8 mouse cellular contexts compared by ENCODE assay signal in the genomic region with DNA sequence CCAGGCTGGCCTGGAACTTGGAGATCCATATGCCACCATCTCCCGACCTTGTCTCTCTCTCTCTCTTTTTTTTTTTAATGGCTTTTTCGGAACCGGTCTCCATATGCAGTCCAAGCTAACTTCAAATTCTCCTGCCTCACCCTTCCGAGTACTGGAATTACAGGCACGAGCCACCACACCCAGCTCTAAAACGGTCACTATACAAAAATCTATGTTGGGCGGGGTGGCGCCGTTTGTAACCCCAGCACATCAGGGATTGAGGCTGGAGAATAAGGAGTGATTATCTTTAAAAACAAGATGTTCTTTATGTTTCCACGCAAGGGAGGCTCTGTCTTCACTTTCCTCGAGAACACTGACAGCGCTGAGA. TPM values are rescaled to one million over a fixed set of nuclear protein-coding genes. Genes with fewer than 3 reads are reported as not detected.
DNase-seq lines count a peak whose midpoint lies in the region; ATAC-seq and TF ChIP-seq lines count a peak whose summit lies in the region.

No protein-coding gene starts in this region.

- 0 out of 2 replicates have a peak, but pooled peaks have one; percentile 1 for ATAC-seq in forebrain, embryonic 16.5 days
- ATAC-seq in liver, postnatal 0 days = peak; percentile 27; the same call in 1 of the 2 replicates

- intact Hi-C loops in heart, postnatal 36 days (cut with DNase I) = loop anchor here (2.0 kb wide), 1 partner anchor 18 kb away; no protein-coding TSS in a partner anchor

- no peak for TF ChIP-seq CTCF in E14TG2a.4 (conservative IDR thresholded peaks at IDR 0.05; ENCODE audit: low read length)
- TF ChIP-seq CTCF in liver, postnatal 0 days (IDR thresholded peaks at IDR 0.05; ENCODE audit: low read depth) = no peak

- peak overlapping the region; percentile 80 for H3K4me3 ChIP-seq in heart, embryonic 10.5 days
- H3K4me3 ChIP-seq in E14TG2a.4 (replicated peaks; ENCODE audit: low read length) = peak overlapping the region; percentile 94
- H3K4me3 ChIP-seq in forebrain, embryonic 16.5 days (replicated peaks; ENCODE audit: low read length) = peak overlapping the region; percentile 89
- peak overlapping the region; percentile 91 for H3K4me3 ChIP-seq in liver, postnatal 0 days (ENCODE audit: low read depth, low read length)

- no peak for DNase-seq in heart, embryonic 10.5 days (ENCODE audit: low spot score)
- DNase-seq in heart, postnatal 36 days = no peak
- no peak for DNase-seq in liver, postnatal 0 days
- no peak for DNase-seq in cerebellum, adult 11 months
- no peak for DNase-seq in spleen, postnatal 36 days (ENCODE audit: low spot score in 2 of 2)
- no peak for DNase-seq in layer of hippocampus, postnatal 36 days

- H3K36me3 ChIP-seq in heart, embryonic 10.5 days = peaks cover 28% of the 10 kb centered on the region
- peaks cover 57% of the 10 kb centered on the region for H3K36me3 ChIP-seq in E14TG2a.4 (ENCODE audit: insufficient read depth, low read length)
- peaks cover 11% of the 10 kb centered on the region for H3K36me3 ChIP-seq in forebrain, embryonic 16.5 days (ENCODE audit: control insufficient read depth, insufficient read depth)
- peaks cover 13% of the 10 kb centered on the region for H3K36me3 ChIP-seq in liver, postnatal 0 days (replicated peaks; ENCODE audit: insufficient read depth, low read length)

- H3K9me3 ChIP-seq in heart, embryonic 10.5 days = no peaks in the 10 kb centered on the region
- no peaks in the 10 kb centered on the region for H3K9me3 ChIP-seq in E14TG2a.4 (ENCODE audit: low read length)
- no peaks in the 10 kb centered on the region for H3K9me3 ChIP-seq in forebrain, embryonic 16.5 days (ENCODE audit: control insufficient read depth, low read length)
- H3K9me3 ChIP-seq in liver, postnatal 0 days (ENCODE audit: low read length) = no peaks in the 10 kb centered on the region

- no peaks in the 10 kb centered on the region for H3K27me3 ChIP-seq in heart, embryonic 10.5 days (ENCODE audit: insufficient read depth, poor library complexity, severe bottlenecking)
- H3K27me3 ChIP-seq in E14TG2a.4 (ENCODE audit: insufficient read depth, low read length) = no peaks in the 10 kb centered on the region
- H3K27me3 ChIP-seq in forebrain, embryonic 16.5 days (replicated peaks; ENCODE audit: control insufficient read depth, insufficient read depth, low read length) = no peaks in the 10 kb centered on the region
- H3K27me3 ChIP-seq in liver, postnatal 0 days (ENCODE audit: insufficient read depth, low read length) = peaks cover 14% of the 10 kb centered on the region

- H3K27ac ChIP-seq in heart, embryonic 10.5 days = peak overlapping the region; percentile 96
- H3K27ac ChIP-seq in forebrain, embryonic 16.5 days (ENCODE audit: low read length) = peak overlapping the region; percentile 97
- no peak overlapping the region; the same call in 1 of the 2 replicates for H3K27ac ChIP-seq in liver, postnatal 0 days (ENCODE audit: low read depth)

- H3K4me1 ChIP-seq in heart, embryonic 10.5 days = peaks cover 27% of the 10 kb centered on the region
- H3K4me1 ChIP-seq in E14TG2a.4 (replicated peaks; ENCODE audit: low read depth, low read length) = peaks cover 84% of the 10 kb centered on the region
- H3K4me1 ChIP-seq in forebrain, embryonic 16.5 days (replicated peaks; ENCODE audit: control insufficient read depth, insufficient read depth, low read length) = peaks cover 17% of the 10 kb centered on the region
- peaks cover 25% of the 10 kb centered on the region for H3K4me1 ChIP-seq in liver, postnatal 0 days (ENCODE audit: insufficient read depth)

- H3K4me2 ChIP-seq in forebrain, embryonic 16.5 days (ENCODE audit: low read length) = peak overlapping the region; percentile 74
- peak overlapping the region; percentile 96 for H3K4me2 ChIP-seq in liver, postnatal 0 days (ENCODE audit: low read depth, low read length)

- TF ChIP-seq EP300 in liver, postnatal 0 days (IDR thresholded peaks at IDR 0.05; ENCODE audit: low read depth) = no peak

- peak overlapping the region; percentile 83 for H3K9ac ChIP-seq in forebrain, embryonic 16.5 days (replicated peaks; ENCODE audit: low read depth, low read length)
- H3K9ac ChIP-seq in liver, postnatal 0 days (replicated peaks) = peak overlapping the region; percentile 84

- 6% methylated on average over 12 of the region's 12 CpGs for WGBS in heart, embryonic 10.5 days
- WGBS in forebrain, embryonic 16.5 days = 7% methylated on average over 12 of the region's 12 CpGs
- 4% methylated on average over 12 of the region's 12 CpGs for WGBS in liver, postnatal 0 days (ENCODE audit: insufficient replicate concordance)

RNA-seq across cellular contexts. Expression of gene Nrm, which starts 0.3 kb away (rescaled TPM):
- polyA plus RNA-seq in heart, embryonic 10.5 days (2016; fragmentation: Nextera tagmentation; extraction: Ambion mirVana) = 56.5 and 58.3 TPM in 2 replicates
- total RNA-seq in heart, postnatal 36 days (2021) = 1 to 10 TPM; 2.3 to 2.4 TPM
- polyA plus RNA-seq in forebrain, embryonic 16.5 days (2015; fragmentation: Nextera tagmentation; extraction: Ambion mirVana) = 23.4 and 26.1 TPM in 2 replicates
- polyA plus RNA-seq in liver, postnatal 0 days (2015; fragmentation: Nextera tagmentation; extraction: Ambion mirVana) = 15.5 and 15.8 TPM in 2 replicates
- total RNA-seq in layer of hippocampus, postnatal 36 days (2021) = 1 to 10 TPM; 1.5 to 2.2 TPM

RNA-seq across cellular contexts. Expression of gene Ppp1r18, which starts 4.6 kb away (rescaled TPM):
- polyA plus RNA-seq in heart, embryonic 10.5 days (2016; fragmentation: Nextera tagmentation; extraction: Ambion mirVana) = 19.9 and 22.2 TPM in 2 replicates
- total RNA-seq in heart, postnatal 36 days (2021) = 10 to 100 TPM; 15.6 to 17.0 TPM
- polyA plus RNA-seq in forebrain, embryonic 16.5 days (2015; fragmentation: Nextera tagmentation; extraction: Ambion mirVana) = 24.9 and 25.7 TPM in 2 replicates
- 14.1 and 15.3 TPM in 2 replicates for polyA plus RNA-seq in liver, postnatal 0 days (2015; fragmentation: Nextera tagmentation; extraction: Ambion mirVana)
- total RNA-seq in layer of hippocampus, postnatal 36 days (2021) = 1 to 10 TPM; 7.4 to 9.5 TPM

RNA-seq across cellular contexts. Expression of gene Dhx16, which starts 18.8 kb away (rescaled TPM):
- 34.8 and 44.5 TPM in 2 replicates for polyA plus RNA-seq in heart, embryonic 10.5 days (2016; fragmentation: Nextera tagmentation; extraction: Ambion mirVana)
- 10 to 100 TPM; 19.2 to 22.2 TPM for total RNA-seq in heart, postnatal 36 days (2021)
- 40.4 and 42.2 TPM in 2 replicates for polyA plus RNA-seq in forebrain, embryonic 16.5 days (2015; fragmentation: Nextera tagmentation; extraction: Ambion mirVana)
- 14.3 and 15.6 TPM in 2 replicates for polyA plus RNA-seq in liver, postnatal 0 days (2015; fragmentation: Nextera tagmentation; extraction: Ambion mirVana)
- total RNA-seq in layer of hippocampus, postnatal 36 days (2021) = 10 to 100 TPM; 32.0 to 37.4 TPM

RNA-seq across cellular contexts. Expression of gene Mdc1, which starts 19.5 kb away (rescaled TPM):
- 25.3 and 29.1 TPM in 2 replicates for polyA plus RNA-seq in heart, embryonic 10.5 days (2016; fragmentation: Nextera tagmentation; extraction: Ambion mirVana)
- 10 to 100 TPM; 12.2 to 14.2 TPM for total RNA-seq in heart, postnatal 36 days (2021)
- polyA plus RNA-seq in forebrain, embryonic 16.5 days (2015; fragmentation: Nextera tagmentation; extraction: Ambion mirVana) = 10.6 and 13.2 TPM in 2 replicates
- polyA plus RNA-seq in liver, postnatal 0 days (2015; fragmentation: Nextera tagmentation; extraction: Ambion mirVana) = 2.5 and 3.3 TPM in 2 replicates
- total RNA-seq in layer of hippocampus, postnatal 36 days (2021) = 10 to 100 TPM; 13.1 to 19.5 TPM

RNA-seq across cellular contexts. Expression of gene Tubb5, which starts 22.7 kb away (rescaled TPM):
- 911 and 1,091 TPM in 2 replicates for polyA plus RNA-seq in heart, embryonic 10.5 days (2016; fragmentation: Nextera tagmentation; extraction: Ambion mirVana)
- 10 to 100 TPM; 87.6 to 91.6 TPM for total RNA-seq in heart, postnatal 36 days (2021)
- 1,979 and 2,045 TPM in 2 replicates for polyA plus RNA-seq in forebrain, embryonic 16.5 days (2015; fragmentation: Nextera tagmentation; extraction: Ambion mirVana)
- polyA plus RNA-seq in liver, postnatal 0 days (2015; fragmentation: Nextera tagmentation; extraction: Ambion mirVana) = 198 and 213 TPM in 2 replicates
- total RNA-seq in layer of hippocampus, postnatal 36 days (2021) = 100 to 1,000 TPM; 360 to 381 TPM
